Mouse (Mus musculus): ENCODE results near the gene Ghdc.
"Not testable (repeated sequence)": the region's sequence is repeated elsewhere in the genome, so short reads cannot be mapped to it uniquely, and the experiment has no call there.

Ghdc gene

GRCm38 (mm10) chr11:100770646-100771408, at the start of gene Ghdc:
Ghdc (minus strand) TSS chr11:100770957.
- in situ Hi-C loops (cut with MboI, MseI), result no loop called here

- in situ Hi-C loops (cut with MboI, MseI), result no loop called here
These were observed 49.3 kb upstream of the Ghdc start for GRCm38 (mm10) chr11:100820047-100820446.

GRCm38 (mm10) chr11:100819626-100820025, 48.9 kb upstream of the Ghdc start:
- in situ Hi-C loops (cut with MboI, MseI), result no loop called here

GRCm38 (mm10) chr11:100819048-100819447, 48.3 kb upstream of the Ghdc start:
- in situ Hi-C loops (cut with MboI, MseI), result no loop called here

GRCm38 (mm10) chr11:100818359-100819012, 47.7 kb upstream of the Ghdc start:
- in situ Hi-C loops (cut with MboI, MseI), result no loop called here

- in situ Hi-C loops (cut with MboI, MseI), result no loop called here
These were observed 46.6 kb upstream of the Ghdc start for GRCm38 (mm10) chr11:100817311-100817710.

GRCm38 (mm10) chr11:100816801-100817200, 46.0 kb upstream of the Ghdc start:
- in situ Hi-C loops (cut with MboI, MseI), result no loop called here

- in situ Hi-C loops (cut with MboI, MseI), result no loop called here
These were observed 45.6 kb upstream of the Ghdc start for GRCm38 (mm10) chr11:100816342-100816741.

GRCm38 (mm10) chr11:100814498-100814897, 43.7 kb upstream of the Ghdc start:
- in situ Hi-C loops (cut with MboI, MseI), result no loop called here

- in situ Hi-C loops (cut with MboI, MseI), result no loop called here
These were observed 40.4 kb upstream of the Ghdc start for GRCm38 (mm10) chr11:100811132-100811531.

- in situ Hi-C loops (cut with MboI, MseI), result no loop called here
These were observed 39.8 kb upstream of the Ghdc start for GRCm38 (mm10) chr11:100810516-100810915.

- in situ Hi-C loops (cut with MboI, MseI), result loop anchor here (5.0 to 10.0 kb wide), 2 partner anchors 66 to 158 kb away; no protein-coding TSS in a partner anchor
These were observed 35.9 kb upstream of the Ghdc start for GRCm38 (mm10) chr11:100806380-100807305.

GRCm38 (mm10) chr11:100805535-100805934, 34.8 kb upstream of the Ghdc start:
- in situ Hi-C loops (cut with MboI, MseI), result loop anchor here (5.0 to 10.0 kb wide), 2 partner anchors 67 to 159 kb away; no protein-coding TSS in a partner anchor

- in situ Hi-C loops (cut with MboI, MseI), result loop anchor here (5.0 to 10.0 kb wide), 3 partner anchors 37 to 238 kb away; no protein-coding TSS in a partner anchor
These were observed 33.7 kb upstream of the Ghdc start for GRCm38 (mm10) chr11:100804409-100804808.

- in situ Hi-C loops (cut with MboI, MseI), result no loop called here
These were observed 28.7 kb upstream of the Ghdc start for GRCm38 (mm10) chr11:100799426-100799825.

GRCm38 (mm10) chr11:100796585-100796984, 25.8 kb upstream of the Ghdc start:
- in situ Hi-C loops (cut with MboI, MseI), result no loop called here

GRCm38 (mm10) chr11:100795386-100795785, 24.6 kb upstream of the Ghdc start:
- in situ Hi-C loops (cut with MboI, MseI), result no loop called here

- in situ Hi-C loops (cut with MboI, MseI), result no loop called here
These were observed 20.8 kb upstream of the Ghdc start for GRCm38 (mm10) chr11:100791457-100792049.

- in situ Hi-C loops (cut with MboI, MseI), result not testable (repeated sequence)
These were observed 19.9 kb upstream of the Ghdc start for GRCm38 (mm10) chr11:100790644-100791043.

- in situ Hi-C loops (cut with MboI, MseI), result no loop called here
These were observed 18.9 kb upstream of the Ghdc start for GRCm38 (mm10) chr11:100789702-100790101.

GRCm38 (mm10) chr11:100785774-100786173, 15.0 kb upstream of the Ghdc start:
- in situ Hi-C loops (cut with MboI, MseI), result no loop called here

Data from T-helper 2 cell (primary cell).